Mouse (Mus musculus) hindbrain, embryonic 14.5 days (tissue): ENCODE data around the gene Chd8. TPM values are rescaled to one million over a fixed set of nuclear protein-coding genes. Genes with fewer than 3 reads are reported as not detected.

Experiments used
- ATAC-seq: fragments of 200-750 bp; cut with Nextera tagmentation; 2 replicates; pipeline ENCODE4 v1.8.0; 2017; ENCODE audit warnings: moderate number of reproducible peaks, mild to moderate bottlenecking, moderate TSS enrichment, moderate library complexity; ENCODE audit not compliant: low FRiP score
- DNase-seq: peaks from one replicate; pipeline ENCODE4 v3.0.0-alpha.2; 2015; ENCODE audit warnings: low spot score
- H3K27ac ChIP-seq: fragments of 300-500 bp; sonication (generic); 2 replicates; pipeline ENCODE4 v1.5.1; 2014; ENCODE audit warnings: mild to moderate bottlenecking, moderate library complexity
- H3K27me3 ChIP-seq: fragments of 300-500 bp; sonication (generic); 2 replicates; pipeline ENCODE4 v1.6.1; 2014; ENCODE audit warnings: mild to moderate bottlenecking, low read length, mixed read lengths; ENCODE audit not compliant: control insufficient read depth, insufficient read depth
- H3K36me3 ChIP-seq: fragments of 300-500 bp; sonication (generic); replicated peaks from 2 replicates; pipeline ENCODE4 v1.6.1; 2014; ENCODE audit not compliant: control insufficient read depth, insufficient read depth
- H3K4me1 ChIP-seq: fragments of 300-500 bp; sonication (generic); replicated peaks from 2 replicates; pipeline ENCODE4 v1.6.1; 2014; ENCODE audit warnings: antibody characterized with exemption, low read length, mixed read lengths; ENCODE audit not compliant: control insufficient read depth, insufficient read depth
- H3K4me2 ChIP-seq: fragments of 300-500 bp; sonication (generic); replicated peaks from 2 replicates; pipeline ENCODE4 v1.6.1; 2014; ENCODE audit warnings: mild to moderate bottlenecking, moderate library complexity
- H3K4me3 ChIP-seq: fragments of 300-500 bp; sonication (generic); replicated peaks from 2 replicates; pipeline ENCODE4 v1.5.1; 2014; ENCODE audit warnings: mild to moderate bottlenecking, low read length
- H3K9ac ChIP-seq: fragments of 300-500 bp; sonication (generic); 2 replicates; pipeline ENCODE4 v1.6.1; 2014
- H3K9me3 ChIP-seq: fragments of 300-500 bp; sonication (generic); 2 replicates; pipeline ENCODE4 v1.6.1; 2016; ENCODE audit warnings: low read length; ENCODE audit not compliant: control insufficient read depth
- WGBS: fragments of 180-500 bp; shearing (Covaris S2); extraction: QIAGEN DNeasy Blood & Tissue Kit; methylation state at CpG from one replicate; pipeline ENCODE4 v1.1.7; 2014; 5-methylcytosine and 5-hydroxymethylcytosine counted together
- polyA plus RNA-seq: library from polyadenylated mRNA; unstranded; fragments of >200 nt; fragmentation: Nextera tagmentation; extraction: Ambion mirVana; gene quantifications from 2 replicates; pipeline ENCODE4 v1.2.1, GENCODE M21; 2014

Gene Chd8
- polyA plus RNA-seq, 1 experiment from 2014 or later, result 47.3 TPM

DNA sequence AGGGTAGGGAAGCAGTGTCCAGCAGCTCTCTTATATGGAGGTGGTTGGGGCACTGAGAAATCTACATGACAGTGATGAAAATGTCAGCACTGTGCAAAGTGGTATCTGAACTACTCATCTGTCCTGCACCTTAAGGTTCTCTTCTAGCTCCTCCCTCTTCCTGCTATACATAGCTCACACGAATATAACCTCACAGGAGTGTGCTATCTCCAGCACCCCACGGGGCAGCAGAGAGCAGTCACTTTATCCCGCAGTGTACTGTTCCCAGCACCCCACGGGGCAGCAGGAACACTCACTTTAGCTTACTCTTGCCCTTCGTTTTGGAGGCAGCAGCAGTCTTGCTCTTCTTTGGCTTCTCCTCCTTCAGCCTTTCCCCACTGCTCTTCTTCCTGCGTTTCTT lies 25.3 kb downstream of the Chd8 start:
- Histone ChIP-seq H3K36me3 (peaks cover 97% of the 10 kb centered on the region), H3K9ac (no peak overlapping the region), H3K4me3 (no peak overlapping the region), H3K27ac (no peak overlapping the region), H3K4me1 (no peaks in the 10 kb centered on the region), H3K9me3 (no peaks in the 10 kb centered on the region), H3K4me2 (no peak overlapping the region), H3K27me3 (no peaks in the 10 kb centered on the region)
- 86% methylated on average over 6 of the region's 6 CpGs for whole genome bisulfite sequencing
- ATAC-seq (no peak), DNase-seq (no peak)

DNA sequence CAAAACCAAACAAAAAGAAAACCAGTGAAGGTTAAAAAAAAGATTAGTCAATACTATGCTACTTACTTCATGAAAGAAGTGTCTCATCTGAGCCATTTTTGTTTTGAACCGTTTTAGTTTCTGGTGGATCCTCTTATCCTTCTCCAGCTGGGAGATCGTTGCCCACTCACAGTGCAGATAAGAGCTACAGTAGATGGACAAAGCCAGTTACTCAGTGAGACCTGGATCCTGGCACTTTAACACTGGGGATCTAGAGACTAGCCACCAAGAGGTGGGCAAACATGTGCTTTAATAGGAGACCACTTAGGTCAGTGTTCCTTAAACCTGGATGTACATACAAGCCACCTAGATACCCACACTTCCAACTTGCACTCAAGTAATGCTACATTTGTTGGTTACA lies 31.6 kb downstream of the Chd8 start:
- Histone ChIP-seq H3K9me3 (no peaks in the 10 kb centered on the region), H3K4me3 (no peak overlapping the region), H3K4me2 (no peak overlapping the region), H3K27ac (no peak overlapping the region), H3K36me3 (peaks cover 100% of the 10 kb centered on the region), H3K27me3 (no peaks in the 10 kb centered on the region), H3K4me1 (no peaks in the 10 kb centered on the region), H3K9ac (no peak overlapping the region)
- ATAC-seq (no peak), DNase-seq (no peak)
- WGBS, result 98% methylated on average over 2 of the region's 2 CpGs

DNA sequence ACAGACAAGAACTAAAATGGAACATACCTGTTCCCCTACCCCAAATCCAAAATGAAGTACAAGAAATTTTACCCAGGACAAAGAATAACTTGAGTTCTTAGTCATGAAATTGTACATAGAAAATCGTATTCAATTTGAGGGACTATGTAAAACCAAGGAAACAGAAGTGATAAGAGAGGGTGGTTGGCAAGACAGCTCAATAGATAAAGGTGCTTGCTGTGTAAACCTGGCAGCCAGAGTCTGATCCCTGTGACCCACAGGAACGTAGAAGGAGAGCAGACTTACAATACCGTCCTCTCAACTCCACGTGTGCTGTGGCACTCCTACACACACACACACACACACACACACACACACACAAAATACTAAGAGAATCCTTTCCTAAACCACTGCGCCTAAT lies 40.3 kb downstream of the Chd8 start:
- Histone ChIP-seq H3K27ac (no peak overlapping the region), H3K9ac (no peak overlapping the region), H3K36me3 (peaks cover 97% of the 10 kb centered on the region), H3K4me3 (no peak overlapping the region), H3K9me3 (no peaks in the 10 kb centered on the region), H3K4me1 (no peaks in the 10 kb centered on the region), H3K27me3 (no peaks in the 10 kb centered on the region), H3K4me2 (no peak overlapping the region)
- DNase-seq (no peak), ATAC-seq (no peak)
- WGBS, result 93% methylated on average over 5 of the region's 5 CpGs

DNA sequence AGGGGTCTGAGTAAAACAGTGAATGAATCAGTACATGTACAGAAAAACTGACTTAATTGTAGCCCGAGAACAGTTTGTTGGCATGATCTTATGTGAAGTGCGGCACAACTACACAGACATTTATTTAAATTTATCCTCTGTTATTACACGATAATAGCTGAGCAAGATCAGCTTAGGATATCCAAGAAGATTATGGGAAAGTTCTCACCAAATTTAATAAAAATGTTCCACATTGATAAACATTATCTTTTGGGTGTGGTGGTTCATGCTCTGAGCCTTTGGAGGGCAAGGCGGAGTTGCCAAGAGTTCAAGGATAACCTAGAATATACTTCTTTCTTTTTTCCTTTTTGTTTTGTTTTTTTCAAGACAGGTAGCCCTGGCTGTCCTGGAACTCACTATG lies 58.2 kb downstream of the Chd8 start:
- Histone ChIP-seq H3K9me3 (no peaks in the 10 kb centered on the region), H3K4me3 (no peak overlapping the region), H3K4me2 (no peak overlapping the region), H3K9ac (no peak overlapping the region), H3K4me1 (peaks cover 19% of the 10 kb centered on the region), H3K27me3 (no peaks in the 10 kb centered on the region), H3K36me3 (peaks cover 63% of the 10 kb centered on the region), H3K27ac (no peak overlapping the region)
- 96% methylated on average over 4 of the region's 4 CpGs for WGBS
- ATAC-seq (no peak), DNase-seq (no peak)

DNA sequence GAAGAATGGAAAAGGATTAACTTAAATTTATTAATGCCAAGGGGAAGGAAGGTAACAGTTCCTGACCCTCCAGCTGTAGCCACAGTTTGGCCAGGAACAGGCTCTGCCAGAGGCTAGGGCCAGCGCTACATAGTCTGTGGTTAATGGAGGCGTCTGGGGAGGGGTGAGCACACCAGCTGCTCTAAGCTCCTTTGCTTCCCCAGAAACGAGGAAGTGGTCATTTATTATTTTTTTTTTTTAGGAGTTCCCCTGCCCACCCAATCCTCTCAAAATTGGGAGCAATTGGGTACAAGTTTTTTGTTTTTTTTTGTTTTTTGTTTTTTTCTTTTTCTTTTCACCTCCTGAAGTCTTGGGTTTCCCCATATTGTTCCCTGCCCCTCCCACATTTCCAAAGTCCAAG lies 59.4 kb downstream of the Chd8 start:
- Histone ChIP-seq H3K27ac (0 out of 2 replicates have a peak overlapping the region, but pooled peaks have one; percentile 97), H3K9ac (peak overlapping the region; percentile 98; the same call in 1 of the 2 replicates), H3K36me3 (peaks cover 57% of the 10 kb centered on the region), H3K4me3 (peak overlapping the region; percentile 100), H3K4me2 (peak overlapping the region; percentile 89), H3K9me3 (no peaks in the 10 kb centered on the region), H3K4me1 (peaks cover 19% of the 10 kb centered on the region), H3K27me3 (no peaks in the 10 kb centered on the region)
- DNase-seq (no peak), ATAC-seq (no peak)
- WGBS, result 20% methylated on average over 3 of the region's 3 CpGs

DNA sequence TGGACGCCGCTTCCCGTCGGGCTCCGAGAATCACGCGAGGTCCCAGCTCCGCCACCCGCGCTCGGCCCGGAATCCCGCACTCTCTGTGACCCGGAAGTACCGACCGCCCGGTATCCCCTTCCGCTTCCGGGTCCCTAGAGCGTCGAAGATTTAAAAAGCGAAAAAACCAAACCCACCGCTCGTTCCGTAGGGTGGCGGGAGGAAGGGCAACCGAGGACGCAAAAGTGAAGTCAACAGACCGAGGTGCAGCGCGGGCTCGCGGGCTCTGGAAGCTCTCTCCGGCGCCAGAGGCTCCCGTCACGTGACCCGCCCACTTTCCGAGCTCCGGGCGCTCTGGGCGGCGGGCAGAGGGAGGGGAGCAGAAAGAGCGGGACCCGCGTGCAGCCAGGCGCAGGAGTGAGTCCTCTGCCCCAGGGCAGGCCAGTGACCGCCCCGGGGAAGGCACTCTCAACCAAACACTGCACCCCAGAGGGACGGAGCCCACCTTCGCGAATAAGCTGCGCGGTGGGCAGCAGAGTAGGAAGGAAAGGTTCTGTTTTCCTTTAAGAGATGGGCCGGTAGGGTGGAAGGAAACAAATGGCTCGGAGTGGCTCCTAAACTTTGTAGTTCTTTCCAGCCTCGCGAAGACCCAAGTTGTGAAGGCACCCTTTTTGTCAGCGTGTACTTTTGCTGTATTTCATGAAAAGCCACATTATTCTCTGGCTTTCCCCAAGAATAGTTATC lies 60.3 kb downstream of the Chd8 start, which contains the start of gene Supt16:
Gene Supt16 (minus strand): TSS at position 261 of the 723 bp plus-strand sequence.
- peak within 1 kb of the TSS; percentile 100 for H3K4me3 ChIP-seq
- peak within 1 kb of the TSS; percentile 89 for H3K4me2 ChIP-seq
- H3K27ac ChIP-seq, result peak within 1 kb of the TSS; percentile 97
- ATAC-seq (peak; percentile 97), DNase-seq (peak; percentile 80)
- no peaks in the 10 kb centered on the region for H3K9me3 ChIP-seq
- H3K4me1 ChIP-seq, result peaks cover 19% of the 10 kb centered on the region
- peaks cover 51% of the 10 kb centered on the region for H3K36me3 ChIP-seq
- WGBS, result under 1% methylated on average over 58 of the region's 59 CpGs
- peak within 1 kb of the TSS; percentile 98 for H3K9ac ChIP-seq
- H3K27me3 ChIP-seq, result no peaks in the 10 kb centered on the region

DNA sequence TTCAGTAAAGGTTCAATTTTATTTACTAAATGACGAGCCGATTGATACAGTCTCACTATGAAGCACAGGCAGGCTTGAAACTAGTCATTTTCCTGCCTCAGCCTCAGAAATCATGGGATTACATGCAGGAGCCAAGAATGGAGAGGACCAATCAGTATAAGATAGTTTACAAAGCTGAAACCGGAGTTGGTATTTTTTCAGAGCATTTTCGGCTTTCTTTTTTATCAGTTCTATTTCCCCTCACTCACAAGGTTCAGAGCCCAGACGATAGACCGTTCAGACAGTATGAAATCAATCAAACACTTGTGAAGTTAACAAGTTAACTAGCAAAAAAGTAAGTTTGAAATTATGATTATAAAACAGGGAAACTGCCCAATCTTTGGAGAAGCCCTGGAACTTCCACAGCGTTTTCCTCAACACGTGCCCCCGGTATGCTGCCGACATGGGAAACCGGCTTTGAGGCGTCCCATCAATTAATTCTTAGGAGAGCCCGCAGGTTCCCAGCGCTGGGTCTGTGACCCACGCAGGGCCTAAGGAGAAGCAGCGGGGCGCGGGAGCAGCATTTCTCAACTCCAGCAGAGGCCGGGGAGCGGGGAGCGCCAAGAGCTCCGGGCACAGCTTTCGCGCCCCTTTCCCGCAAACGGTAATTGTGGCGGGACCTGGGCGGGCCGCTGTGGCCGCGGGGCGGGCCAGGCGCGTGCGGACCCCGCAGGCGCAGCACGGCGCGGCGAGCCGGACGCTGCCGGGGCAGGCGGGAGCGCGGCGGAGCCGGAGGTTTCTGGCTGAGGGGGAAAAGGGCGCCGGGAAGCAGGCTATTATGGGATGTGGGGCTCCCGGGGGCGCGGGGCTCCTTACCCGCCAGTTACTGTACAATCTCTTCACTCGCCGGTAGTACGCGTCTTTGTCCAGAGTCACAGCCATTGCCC lies 61.1 kb downstream of the Chd8 start:
- WGBS, result under 1% methylated on average over 54 of the region's 59 CpGs
- DNase-seq (no peak), ATAC-seq (no peak; the same call in 1 of the 2 replicates)
- peak overlapping the region; percentile 98 for H3K9ac ChIP-seq
- H3K4me1 ChIP-seq, result peaks cover 19% of the 10 kb centered on the region
- peak overlapping the region; percentile 89 for H3K4me2 ChIP-seq
- H3K27ac ChIP-seq, result peak overlapping the region; percentile 97
- no peaks in the 10 kb centered on the region for H3K27me3 ChIP-seq
- H3K36me3 ChIP-seq, result peaks cover 43% of the 10 kb centered on the region
- no peaks in the 10 kb centered on the region for H3K9me3 ChIP-seq
- H3K4me3 ChIP-seq, result peak overlapping the region; percentile 100

DNA sequence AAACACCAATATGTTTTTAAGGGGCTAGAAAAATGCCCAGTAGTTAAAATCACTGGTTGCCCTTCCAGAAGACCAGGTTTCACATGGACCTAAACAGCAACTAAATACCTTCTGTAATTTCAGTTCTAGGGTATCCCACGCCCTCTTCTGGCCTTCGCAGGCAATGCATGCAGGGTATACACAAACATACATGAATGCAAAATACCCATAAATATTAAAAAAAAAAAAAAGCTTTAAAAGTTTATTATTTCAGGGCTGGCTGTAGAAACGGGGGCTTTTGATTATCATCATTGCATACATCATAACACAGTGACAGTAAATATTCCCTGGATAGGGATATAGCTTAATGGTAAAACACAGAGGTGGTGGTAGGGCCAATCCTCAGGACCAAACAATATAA lies 61.9 kb downstream of the Chd8 start:
- Histone ChIP-seq H3K27ac (no peak overlapping the region), H3K27me3 (no peaks in the 10 kb centered on the region), H3K4me2 (peak overlapping the region; percentile 89), H3K4me3 (peak overlapping the region; percentile 100), H3K9ac (peak overlapping the region; percentile 98), H3K9me3 (no peaks in the 10 kb centered on the region), H3K36me3 (peaks cover 36% of the 10 kb centered on the region), H3K4me1 (peaks cover 19% of the 10 kb centered on the region)
- 11% methylated on average over 3 of the region's 3 CpGs for WGBS
- ATAC-seq (no peak), DNase-seq (peak; percentile 36)

DNA sequence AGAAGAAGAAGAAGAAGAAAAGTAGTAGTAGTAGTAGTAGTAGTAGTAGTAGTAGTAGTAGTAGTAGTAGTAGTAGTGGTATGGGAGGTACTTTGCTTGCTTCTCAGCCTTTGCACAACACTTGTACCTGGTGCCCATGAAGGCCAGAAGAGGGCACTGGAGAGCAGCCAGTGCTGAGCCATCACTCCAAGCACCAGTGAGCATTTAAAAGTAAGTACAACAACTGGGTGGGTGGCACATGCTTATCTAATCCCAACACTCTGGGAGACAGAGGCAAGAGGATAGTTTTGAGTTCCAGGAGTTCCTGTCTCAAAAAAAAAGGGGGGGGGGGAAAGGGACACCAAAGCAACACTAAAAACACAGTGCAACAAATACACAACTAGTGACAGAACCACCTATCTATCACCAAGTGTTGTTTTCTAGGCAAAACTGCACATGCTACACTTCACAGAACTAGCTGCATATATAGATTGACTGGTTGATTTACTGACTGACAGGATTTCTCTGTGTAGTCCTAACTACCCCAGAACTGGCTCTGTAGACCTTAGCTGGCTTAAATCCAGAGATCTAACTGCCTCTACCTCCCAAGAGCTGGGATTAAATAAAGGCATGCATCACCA lies 66.7 kb downstream of the Chd8 start:
- DNase-seq (no peak), ATAC-seq (no peak)
- Histone ChIP-seq H3K9me3 (no peaks in the 10 kb centered on the region), H3K4me2 (no peak overlapping the region), H3K27ac (no peak overlapping the region), H3K9ac (no peak overlapping the region), H3K27me3 (no peaks in the 10 kb centered on the region), H3K4me3 (no peak overlapping the region), H3K4me1 (peaks cover 9% of the 10 kb centered on the region), H3K36me3 (peaks cover 15% of the 10 kb centered on the region)
